Mouse (Mus musculus): ENCODE data around the gene Eps8l2.
"Not testable (repeated sequence)": the region's sequence is repeated elsewhere in the genome, so short reads cannot be mapped to it uniquely, and the experiment has no call there.

DNA sequence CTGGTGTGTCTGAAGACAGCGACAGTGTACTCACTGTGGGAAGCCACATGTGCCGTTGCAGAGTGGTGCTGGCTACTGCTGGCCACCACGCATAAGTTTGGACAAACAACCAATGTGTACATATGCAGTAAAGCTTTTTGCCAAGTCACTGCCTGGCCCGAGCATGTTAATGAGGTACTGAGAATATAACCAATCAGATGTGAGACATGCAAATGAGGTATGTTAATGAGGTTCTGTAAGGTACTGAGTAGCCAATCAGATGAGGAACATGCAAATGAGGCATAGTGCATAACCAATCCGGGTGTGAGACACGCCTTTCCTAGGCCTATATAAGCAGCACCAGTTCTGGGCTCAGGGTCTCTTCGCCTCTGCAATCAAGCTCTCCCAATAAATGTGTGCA, 69.0 kb downstream of the Eps8l2 start:
- TF ChIP-seq GATA1, TAL1 (IDR thresholded peaks at IDR 0.05; ENCODE audit: low read length): not testable (repeated sequence)

All from erythroblast, embryonic 14.5 days (primary cell).